Mouse (Mus musculus) myocyte (in vitro differentiated cells): ENCODE data around the gene Slc36a2. TPM values are rescaled to one million over a fixed set of nuclear protein-coding genes. Genes with fewer than 3 reads are reported as not detected.

ENCODE experiments used
- H3K27me3 ChIP-seq: one replicate; pipeline ENCODE4 v1.6.1; 2011; ENCODE audit not compliant: control insufficient read depth, insufficient read depth, insufficient read length
- H3K36me3 ChIP-seq: one replicate; pipeline ENCODE4 v1.6.1; 2011; ENCODE audit not compliant: control insufficient read depth, insufficient read depth
- H3K4me2 ChIP-seq: one replicate; pipeline ENCODE4 v1.6.1; 2011; ENCODE audit warnings: low read depth, control low read depth
- H3K4me3 ChIP-seq: one replicate; pipeline ENCODE4 v1.5.1; 2011; ENCODE audit warnings: mild to moderate bottlenecking, control low read depth, moderate library complexity
- H3K79me2 ChIP-seq: one replicate; pipeline ENCODE4 v1.6.1; 2011; ENCODE audit not compliant: control insufficient read depth, insufficient read depth
- H3ac ChIP-seq: one replicate; pipeline ENCODE4 v1.6.1; 2011; ENCODE audit not compliant: control insufficient read depth, insufficient read length
- CEBPB ChIP-seq: IDR thresholded peaks from 2 replicates; pipeline ENCODE4 v1.6.1; 2011; ENCODE audit warnings: mild to moderate bottlenecking, moderate library complexity; ENCODE audit not compliant: poor library complexity, insufficient read depth, severe bottlenecking
- E2F4 ChIP-seq: IDR thresholded peaks from one replicate; pipeline ENCODE4 v1.6.1; 2011; ENCODE audit warnings: mild to moderate bottlenecking, control low read depth, moderate library complexity; ENCODE audit not compliant: insufficient read depth
- MAX ChIP-seq: IDR thresholded peaks from one replicate; pipeline ENCODE4 v1.6.1; 2011; ENCODE audit warnings: low read depth, mild to moderate bottlenecking, control low read depth
- MYOD1 ChIP-seq, 3 experiments: IDR thresholded peaks; one replicate each; pipeline ENCODE4 v1.6.1; 2011; ENCODE audit warnings: control low read depth in 2 of 3, low read depth in 2 of 3, mild to moderate bottlenecking in 2 of 3, moderate library complexity in 1 of 3; ENCODE audit not compliant: insufficient read length in 2 of 3, control insufficient read depth in 1 of 3
- MYOG ChIP-seq, 3 experiments: IDR thresholded peaks; one replicate each; pipeline ENCODE4 v1.6.1; 2011; ENCODE audit warnings: control low read depth in 2 of 3, low read depth in 2 of 3, mild to moderate bottlenecking in 2 of 3; ENCODE audit not compliant: insufficient read length in 2 of 3, control insufficient read depth in 1 of 3, insufficient read depth in 1 of 3
- POLR2A ChIP-seq: IDR thresholded peaks from one replicate; pipeline ENCODE4 v1.6.1; 2011; ENCODE audit warnings: low read depth, mild to moderate bottlenecking, control low read depth, moderate library complexity; ENCODE audit not compliant: insufficient read length
- POLR2AphosphoS2 ChIP-seq: IDR thresholded peaks from one replicate; pipeline ENCODE4 v1.6.1; 2011; ENCODE audit warnings: low read depth, control low read depth; ENCODE audit not compliant: insufficient read length
- REST ChIP-seq: IDR thresholded peaks from one replicate; pipeline ENCODE4 v1.6.1; 2011; ENCODE audit warnings: mild to moderate bottlenecking, control low read depth, moderate library complexity; ENCODE audit not compliant: insufficient read depth, insufficient read length
- SRF ChIP-seq: IDR thresholded peaks from one replicate; pipeline ENCODE4 v1.6.1; 2011; ENCODE audit warnings: low read depth; ENCODE audit not compliant: control insufficient read depth, insufficient read length
- TCF12 ChIP-seq: IDR thresholded peaks from one replicate; pipeline ENCODE4 v1.6.1; 2011; ENCODE audit warnings: mild to moderate bottlenecking, control low read depth; ENCODE audit not compliant: poor library complexity, insufficient read depth, severe bottlenecking
- TCF3 ChIP-seq: IDR thresholded peaks from one replicate; pipeline ENCODE4 v1.6.1; 2011; ENCODE audit warnings: low read depth, control low read depth; ENCODE audit not compliant: insufficient read length
- USF1 ChIP-seq: IDR thresholded peaks from one replicate; pipeline ENCODE4 v1.6.1; 2011; ENCODE audit warnings: low read depth, mild to moderate bottlenecking, control low read depth, moderate library complexity
- polyA plus RNA-seq: library from polyadenylated mRNA; unstranded; fragments of >200 nt; fragmentation: generic; extraction: Trizol; gene quantifications from one replicate; pipeline ENCODE4 v1.2.1, GENCODE M21; 2012; ENCODE audit warnings: missing spikeins

Slc36a2 gene
- polyA plus RNA-seq, 1 experiment, result not detected

DNA sequence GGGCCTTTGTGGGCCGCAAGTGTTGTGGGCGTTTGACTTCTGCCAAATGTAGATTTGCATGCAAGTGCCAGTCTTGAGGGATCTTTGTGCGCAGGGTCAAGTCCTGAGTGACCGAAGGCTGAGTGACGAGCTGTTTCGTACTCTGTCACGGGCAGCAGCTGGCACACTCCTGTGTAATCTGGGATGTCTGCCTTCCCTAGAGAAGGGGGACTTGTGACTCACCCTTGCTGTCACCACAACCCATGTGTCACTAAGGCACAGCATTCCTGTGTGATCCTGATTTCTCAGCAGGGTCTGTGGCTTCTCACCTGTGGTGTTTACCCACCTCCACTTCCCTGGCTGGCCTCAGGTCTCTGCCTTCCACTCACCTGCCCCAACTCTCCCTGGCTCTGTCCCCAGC lies 33.0 kb upstream of the Slc36a2 start:
- H3K79me2 ChIP-seq, result no peaks in the 10 kb centered on the region
- no peak overlapping the region for H3K4me2 ChIP-seq
- TF ChIP-seq MYOD1 (IDR thresholded peaks at IDR 0.05; ENCODE audit: control insufficient read depth in 1 of 3, insufficient read length in 2 of 3, low read depth in 2 of 3) (no peak), MYOG (IDR thresholded peaks at IDR 0.05; ENCODE audit: control insufficient read depth in 1 of 3, insufficient read depth in 1 of 3, insufficient read length in 2 of 3, low read depth in 2 of 3) (peak in 1 of 3 experiments; percentile 2), MAX (no peak), POLR2AphosphoS2 (no peak), TCF3 (no peak)
- no peak overlapping the region for H3ac ChIP-seq
- H3K4me3 ChIP-seq, result no peak overlapping the region
- no peaks in the 10 kb centered on the region for H3K36me3 ChIP-seq
- no peaks in the 10 kb centered on the region for H3K27me3 ChIP-seq

DNA sequence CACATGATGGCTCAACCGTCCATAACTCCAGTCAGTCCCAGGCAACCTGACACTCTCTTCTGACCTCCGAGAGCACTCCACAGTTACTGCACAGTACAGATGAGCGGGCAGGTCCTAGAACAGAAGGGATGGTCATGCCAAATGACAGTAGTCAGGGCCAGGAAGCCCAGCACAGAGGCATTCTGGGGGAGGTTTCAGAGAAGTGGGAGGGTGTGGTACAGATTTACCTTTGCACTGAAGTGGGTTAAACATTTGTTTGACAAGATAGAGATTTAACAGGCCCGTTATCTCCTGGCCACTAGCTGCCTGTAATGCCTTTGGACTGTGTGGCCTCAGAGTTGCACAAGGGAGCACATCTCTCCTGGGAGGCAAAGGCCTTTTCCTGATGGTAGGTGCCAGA lies 32.5 kb upstream of the Slc36a2 start:
- Histone ChIP-seq H3K4me2 (no peak overlapping the region), H3K36me3 (no peaks in the 10 kb centered on the region), H3K4me3 (no peak overlapping the region), H3K27me3 (no peaks in the 10 kb centered on the region), H3ac (no peak overlapping the region), H3K79me2 (no peaks in the 10 kb centered on the region)
- TF ChIP-seq MYOG (IDR thresholded peaks at IDR 0.05; ENCODE audit: control insufficient read depth in 1 of 3, insufficient read depth in 1 of 3, insufficient read length in 2 of 3, low read depth in 2 of 3) (no peak), REST (no peak), POLR2AphosphoS2 (no peak)

DNA sequence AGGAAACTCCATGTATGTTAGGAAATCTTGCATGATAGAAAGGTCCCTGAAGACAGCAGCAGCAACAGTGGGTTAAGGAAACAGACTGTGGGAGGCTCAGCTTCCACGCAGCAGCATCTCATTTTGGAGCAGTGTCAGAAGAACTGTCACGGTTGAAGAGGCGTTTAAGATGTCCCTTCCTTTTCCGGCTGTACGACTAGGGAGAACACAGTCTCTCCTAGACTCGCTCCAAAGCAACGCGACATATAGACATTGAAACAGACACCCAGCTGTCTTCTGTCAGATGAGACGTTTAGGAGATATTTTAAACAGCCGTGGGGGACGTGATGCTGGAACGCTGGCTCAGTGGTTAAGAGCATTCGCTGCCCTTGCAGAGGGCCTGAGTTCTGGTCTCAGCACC lies 32.0 kb upstream of the Slc36a2 start:
- Histone ChIP-seq H3K4me3 (no peak overlapping the region), H3K79me2 (peaks cover 4% of the 10 kb centered on the region), H3K36me3 (no peaks in the 10 kb centered on the region), H3K4me2 (no peak overlapping the region), H3K27me3 (no peaks in the 10 kb centered on the region), H3ac (no peak overlapping the region)
- TF ChIP-seq E2F4 (no peak), CEBPB (no peak), MYOG (IDR thresholded peaks at IDR 0.05; ENCODE audit: control insufficient read depth in 1 of 3, insufficient read depth in 1 of 3, insufficient read length in 2 of 3, low read depth in 2 of 3) (no peak), USF1 (no peak), POLR2A (no peak), REST (no peak)

DNA sequence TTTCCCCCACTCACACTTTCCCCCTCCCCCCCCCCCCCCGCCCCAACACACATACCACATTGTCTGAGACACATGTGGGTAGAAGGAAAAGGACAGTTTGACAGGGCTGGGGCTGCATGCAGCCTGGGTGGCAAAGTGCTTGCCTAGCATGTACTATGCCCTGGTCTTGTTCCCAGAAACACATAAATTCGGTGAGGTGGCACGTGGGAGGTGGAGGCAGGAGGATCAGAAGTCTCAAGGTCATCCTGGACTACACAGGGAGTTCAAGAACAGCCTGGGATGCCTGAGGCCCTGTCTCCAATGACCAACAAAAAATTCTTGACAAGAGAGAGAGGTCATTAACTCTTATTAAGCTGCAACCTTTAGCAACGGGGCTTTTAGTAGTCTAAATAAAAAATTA lies 31.2 kb upstream of the Slc36a2 start:
- Histone ChIP-seq H3K27me3 (no peaks in the 10 kb centered on the region), H3K4me2 (no peak overlapping the region), H3ac (no peak overlapping the region), H3K36me3 (no peaks in the 10 kb centered on the region), H3K4me3 (no peak overlapping the region), H3K79me2 (peaks cover 4% of the 10 kb centered on the region)
- TF ChIP-seq POLR2A, result no peak

DNA sequence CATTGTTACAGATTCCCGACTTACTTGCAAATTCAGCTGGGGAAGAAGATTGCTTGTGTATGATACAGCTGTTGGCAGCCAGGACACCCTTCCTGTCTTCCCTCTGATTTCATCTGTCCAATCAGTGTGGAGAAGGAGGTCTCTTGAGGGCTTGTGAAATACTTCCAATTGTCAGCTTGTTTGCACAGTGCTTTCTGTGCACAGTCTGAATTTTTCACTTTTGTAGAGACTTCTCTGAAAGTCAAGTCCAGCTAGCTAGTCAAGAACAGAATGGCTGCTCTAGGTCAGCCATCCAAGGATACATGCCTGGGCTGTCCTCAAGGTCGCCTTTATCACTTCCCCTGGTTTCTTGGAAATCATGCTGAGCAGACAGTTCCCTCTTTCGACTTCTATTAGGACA lies 30.1 kb upstream of the Slc36a2 start:
- Histone ChIP-seq H3K4me2 (no peak overlapping the region), H3K27me3 (no peaks in the 10 kb centered on the region), H3ac (no peak overlapping the region), H3K4me3 (no peak overlapping the region), H3K79me2 (peaks cover 4% of the 10 kb centered on the region), H3K36me3 (no peaks in the 10 kb centered on the region)
- TF ChIP-seq CEBPB, result no peak
- no peak for TF ChIP-seq POLR2A
- no peak for TF ChIP-seq POLR2AphosphoS2
- TF ChIP-seq TCF12, result no peak
- TF ChIP-seq MYOG (IDR thresholded peaks at IDR 0.05; ENCODE audit: control insufficient read depth in 1 of 3, insufficient read depth in 1 of 3, insufficient read length in 2 of 3, low read depth in 2 of 3), result no peak
- no peak for TF ChIP-seq USF1
- no peak for TF ChIP-seq TCF3
- TF ChIP-seq MAX, result no peak
- no peak for TF ChIP-seq MYOD1 (IDR thresholded peaks at IDR 0.05; ENCODE audit: control insufficient read depth in 1 of 3, insufficient read length in 2 of 3, low read depth in 2 of 3)
- no peak for TF ChIP-seq REST
- no peak for TF ChIP-seq SRF

DNA sequence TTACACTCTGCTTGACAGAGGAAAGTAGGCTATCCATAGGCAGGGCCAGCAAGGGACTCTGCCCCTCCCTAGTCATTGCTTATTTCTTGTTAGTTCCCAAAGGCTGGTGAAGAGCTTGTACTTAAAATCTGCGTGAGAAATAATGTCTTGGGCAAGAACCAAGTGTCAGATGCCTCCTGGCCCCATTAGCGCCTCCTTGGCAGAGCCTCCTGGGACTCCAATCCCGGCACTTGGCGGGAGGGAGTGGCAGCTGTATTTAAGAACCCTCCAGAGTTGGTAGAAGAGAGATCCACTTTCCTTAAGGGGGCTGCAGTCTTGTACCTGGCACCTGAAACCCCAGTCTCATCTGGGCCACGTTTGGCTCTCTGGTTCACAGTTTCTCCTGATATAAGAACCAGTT lies 29.3 kb upstream of the Slc36a2 start:
- Histone ChIP-seq H3K4me3 (no peak overlapping the region), H3K79me2 (peaks cover 4% of the 10 kb centered on the region), H3K4me2 (no peak overlapping the region), H3K36me3 (no peaks in the 10 kb centered on the region), H3ac (no peak overlapping the region), H3K27me3 (no peaks in the 10 kb centered on the region)
- TF ChIP-seq USF1, result no peak
- no peak for TF ChIP-seq POLR2AphosphoS2
- TF ChIP-seq CEBPB, result no peak
- no peak for TF ChIP-seq POLR2A
- TF ChIP-seq MYOG (IDR thresholded peaks at IDR 0.05; ENCODE audit: control insufficient read depth in 1 of 3, insufficient read depth in 1 of 3, insufficient read length in 2 of 3, low read depth in 2 of 3), result no peak
- no peak for TF ChIP-seq REST
- TF ChIP-seq MAX, result no peak
- TF ChIP-seq E2F4, result no peak
- TF ChIP-seq MYOD1 (IDR thresholded peaks at IDR 0.05; ENCODE audit: control insufficient read depth in 1 of 3, insufficient read length in 2 of 3, low read depth in 2 of 3), result no peak
- no peak for TF ChIP-seq SRF
- no peak for TF ChIP-seq TCF3
- no peak for TF ChIP-seq TCF12
